Mouse (Mus musculus) testis, adult 2 months (tissue): ENCODE data around the gene Fam184a.

Experiments
- CTCF ChIP-seq: fragments of 200-500 bp; IDR thresholded peaks from 2 replicates; pipeline ENCODE4 v1.5.1; 2012; ENCODE audit warnings: low read depth, mild to moderate bottlenecking, inconsistent platforms, low read length, moderate library complexity; ENCODE audit not compliant: control insufficient read depth, insufficient read depth, insufficient replicate concordance
- POLR2A ChIP-seq: fragments of 200-500 bp; IDR thresholded peaks from 2 replicates; pipeline ENCODE4 v1.6.1; 2012; ENCODE audit warnings: low read depth, mild to moderate bottlenecking, inconsistent platforms, low read length, moderate library complexity; ENCODE audit not compliant: control insufficient read depth

DNA sequence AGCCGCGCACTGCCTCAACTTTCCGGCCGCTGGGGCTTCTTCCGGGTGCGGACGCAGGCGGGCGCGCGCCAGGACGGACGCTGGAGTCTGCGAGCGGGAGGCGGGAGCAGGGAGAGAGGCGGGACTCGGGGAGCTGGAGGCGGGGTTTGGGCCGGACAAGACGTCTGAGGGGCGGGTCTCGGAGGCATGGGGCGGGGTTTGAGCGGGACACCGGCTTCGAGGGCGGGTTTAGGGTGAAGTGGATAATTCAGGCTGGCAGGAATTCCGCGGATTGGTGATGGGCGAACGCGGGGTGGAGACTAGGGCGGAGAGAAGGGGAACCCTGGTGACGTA, 121.0 kb downstream of the Fam184a start:
- TF ChIP-seq CTCF, result no peak
- 0 out of 2 replicates have a peak, but pooled peaks have one; percentile 9 for TF ChIP-seq POLR2A
